Mouse (Mus musculus): ENCODE results near the gene Cand1. TPM values are rescaled to one million over a fixed set of nuclear protein-coding genes. Genes with fewer than 3 reads are reported as not detected.

The Cand1 gene
- total RNA-seq, 2 experiments from 2014 or later = 130 to 139 TPM

DNA sequence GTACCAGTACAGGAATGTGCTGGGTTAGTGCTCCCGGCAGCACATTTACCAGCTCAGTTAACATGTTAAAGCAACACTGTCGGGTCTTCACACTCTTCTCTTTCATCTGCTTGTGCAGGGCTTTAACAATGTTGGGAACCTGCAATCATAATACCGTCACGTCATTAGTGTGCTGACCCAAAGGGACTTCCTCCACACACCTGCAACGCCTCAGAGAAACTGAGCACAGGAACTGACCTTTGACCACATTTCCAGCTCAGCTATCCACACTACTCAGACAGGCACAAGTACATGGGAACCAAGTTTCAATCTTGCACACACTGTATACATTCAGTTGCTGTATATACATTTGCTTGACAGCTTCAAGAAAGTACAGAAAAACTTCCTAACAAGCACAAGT is 27.4 kb downstream of the Cand1 start:
- DNase-seq (ENCODE audit: low spot score in 2 of 2) = no peak

DNA sequence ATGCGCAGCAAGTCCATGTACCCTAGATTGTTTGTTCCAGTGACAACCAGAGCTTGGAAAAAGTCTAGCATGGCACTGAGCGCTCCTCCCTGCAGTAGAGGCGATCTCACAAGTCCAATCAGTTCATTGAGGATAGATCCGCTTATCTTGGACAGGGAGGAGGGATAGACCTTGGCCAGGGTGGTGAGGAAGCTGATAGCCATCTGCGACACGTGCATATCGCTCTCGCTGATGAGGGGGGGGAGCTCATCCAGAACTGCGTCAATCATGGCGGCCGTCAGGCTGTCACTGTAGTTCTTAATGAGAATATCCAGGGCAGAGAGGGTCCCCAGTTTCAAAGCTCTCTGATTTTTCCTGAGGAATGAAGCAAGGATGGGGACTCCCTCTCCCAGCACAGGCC is 28.6 kb downstream of the Cand1 start:
- no peak for DNase-seq (ENCODE audit: low spot score in 2 of 2)

DNA sequence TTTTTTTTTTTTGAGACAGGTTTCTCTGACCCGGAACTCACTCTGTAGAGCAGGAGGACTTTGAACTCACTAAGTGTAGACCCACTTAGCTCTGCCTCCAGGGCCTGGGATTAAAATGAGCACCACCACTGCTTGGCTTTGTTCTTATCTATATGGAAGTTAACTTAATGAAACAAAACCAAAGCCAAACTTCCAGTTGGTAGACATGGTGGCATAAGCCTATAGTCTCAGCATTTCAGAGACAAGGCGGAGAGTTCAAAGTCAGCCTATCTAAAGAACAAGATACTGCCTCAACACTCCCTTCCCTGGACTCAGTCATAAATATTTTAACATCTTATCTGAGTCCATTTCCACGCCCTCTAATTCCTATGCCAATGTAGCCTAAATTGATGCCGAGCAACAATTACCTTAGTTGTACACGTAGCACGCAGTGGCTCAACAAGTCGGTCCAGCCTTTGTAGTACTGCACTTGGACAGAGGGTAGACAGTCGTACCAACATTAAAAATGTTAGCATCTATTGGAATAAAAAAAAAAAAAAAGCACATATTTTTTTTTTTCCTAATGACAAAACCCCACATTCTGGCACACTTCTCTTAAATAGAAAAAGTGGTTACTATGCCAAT is 33.4 kb downstream of the Cand1 start:
- no peak for DNase-seq (ENCODE audit: low spot score in 2 of 2)

DNA sequence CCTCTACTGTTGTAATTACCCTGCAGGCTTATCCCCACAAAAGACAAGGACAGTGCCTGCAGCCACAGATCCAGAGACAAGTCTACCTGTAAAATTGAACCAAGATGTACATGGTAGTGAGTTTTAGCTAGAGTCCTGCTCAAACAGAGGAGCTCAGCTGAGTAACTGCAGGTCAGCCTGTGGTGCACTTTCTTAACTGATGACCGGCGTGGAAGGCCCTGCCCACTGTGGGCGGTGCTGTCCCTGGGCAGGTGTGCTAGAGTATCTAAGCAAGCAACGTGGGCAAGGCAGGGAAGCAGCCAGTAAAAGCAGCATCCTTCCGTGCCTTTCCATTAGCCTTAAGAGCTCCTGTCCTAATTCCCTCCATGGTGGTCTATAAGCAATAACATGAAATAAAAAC is 34.6 kb downstream of the Cand1 start:
- no peak for DNase-seq (ENCODE audit: low spot score in 2 of 2)

DNA sequence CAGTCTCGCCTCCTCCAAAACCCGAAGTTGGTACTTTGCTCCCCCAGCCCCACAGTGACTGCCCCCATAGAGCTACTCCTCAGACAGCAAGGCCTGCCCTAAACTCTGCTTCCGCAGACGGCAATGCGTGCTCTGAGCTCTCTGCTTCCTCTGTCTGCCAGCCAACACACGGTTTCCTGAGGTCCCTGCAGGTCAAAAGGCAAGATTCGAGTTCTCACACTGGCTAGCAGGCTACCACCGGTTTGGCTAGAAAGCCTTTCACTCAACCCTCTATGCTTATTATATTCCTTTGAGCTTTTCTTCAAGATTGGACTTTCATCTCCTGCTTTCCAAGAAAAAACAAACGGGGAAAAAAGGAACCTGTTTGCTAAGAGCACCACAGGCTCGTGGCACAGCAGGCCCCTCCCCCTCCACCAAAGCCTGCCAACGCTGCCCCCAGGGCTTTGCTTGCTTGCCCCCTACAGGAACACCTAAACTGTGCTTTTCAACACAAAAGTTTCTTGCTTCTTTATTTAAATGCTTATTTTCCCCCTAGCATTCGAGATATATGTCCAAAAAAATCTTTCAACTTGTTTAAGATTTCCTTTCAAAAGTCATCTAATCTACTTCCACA is 35.4 kb downstream of the Cand1 start:
- no peak for DNase-seq (ENCODE audit: low spot score in 2 of 2)

DNA sequence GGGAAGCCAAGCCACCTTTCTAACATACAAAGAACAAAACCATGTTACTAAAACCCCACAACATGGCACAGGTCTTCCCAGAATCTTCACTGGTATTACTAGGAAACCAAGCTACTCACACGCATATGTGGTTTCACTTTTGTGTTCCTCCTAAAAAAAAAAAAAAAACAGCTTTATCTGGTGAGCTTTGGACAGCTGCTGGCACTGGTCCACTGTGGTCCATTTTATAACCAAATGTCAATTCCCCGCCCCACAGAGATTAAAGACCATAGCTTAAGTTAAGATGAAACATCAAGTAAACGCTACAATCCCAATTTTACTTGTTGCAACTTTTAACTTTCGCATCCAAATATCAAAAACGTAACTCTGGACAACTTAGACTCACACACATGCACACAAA is 40.0 kb downstream of the Cand1 start:
- no peak for DNase-seq (ENCODE audit: low spot score in 2 of 2)

DNA sequence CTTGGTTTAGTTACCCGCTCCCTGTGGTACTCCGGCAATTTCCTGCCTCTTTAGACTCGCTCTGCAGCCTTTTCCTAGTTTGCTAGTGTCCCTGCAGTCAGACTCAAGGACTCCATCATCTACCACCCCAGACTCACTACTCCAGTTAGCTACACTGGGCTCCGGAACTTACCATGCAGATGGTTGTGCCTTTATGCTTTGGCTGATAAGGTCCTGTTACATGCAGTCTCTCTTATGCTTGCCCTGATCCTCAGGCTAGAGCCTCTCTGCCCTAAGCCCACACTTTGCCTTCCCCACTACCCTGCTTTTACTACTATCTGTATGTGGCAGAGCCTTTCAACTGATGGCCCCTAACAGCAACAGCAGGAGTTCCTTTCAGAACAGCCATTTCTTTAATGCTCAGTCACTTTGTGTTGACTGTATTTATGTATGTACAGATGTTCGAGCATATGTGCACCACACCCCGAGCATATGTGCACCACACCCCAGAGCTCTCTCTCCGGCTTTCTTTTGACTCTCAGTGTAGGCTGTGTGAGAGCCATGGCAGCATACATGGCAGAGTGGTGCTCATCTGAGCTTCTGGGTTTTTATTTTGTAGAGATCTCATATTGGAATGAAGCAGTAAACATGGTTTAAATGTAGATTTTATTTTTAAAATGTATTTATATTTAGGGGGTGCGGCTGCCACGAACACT is 41.5 kb downstream of the Cand1 start:
- DNase-seq (ENCODE audit: low spot score in 2 of 2) = no peak

DNA sequence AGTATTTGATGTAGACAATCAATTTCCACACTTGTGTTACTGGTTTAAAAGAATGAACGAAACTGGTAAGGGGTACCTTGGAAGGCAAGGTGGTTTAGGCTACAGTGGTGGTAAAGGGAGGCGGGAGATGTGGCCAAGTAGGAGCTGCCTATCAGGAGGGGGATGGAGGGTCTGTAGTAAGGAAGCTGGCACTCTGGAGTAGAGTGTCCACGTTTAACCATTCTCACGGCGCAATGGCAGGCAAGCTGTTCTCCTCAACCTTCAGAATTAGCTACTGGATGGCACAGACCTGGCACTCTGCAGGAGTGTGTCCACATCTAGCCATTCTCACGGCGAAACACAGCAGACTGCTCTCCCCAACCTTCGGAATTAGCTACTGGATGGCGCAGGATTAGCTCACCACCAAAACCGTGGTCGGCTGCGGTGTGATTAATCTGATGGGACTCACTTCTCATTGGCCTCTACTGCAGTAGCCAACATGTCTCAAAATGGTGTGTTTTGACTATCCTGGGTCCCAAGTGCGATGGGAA is 42.2 kb downstream of the Cand1 start:
- DNase-seq (ENCODE audit: low spot score in 2 of 2) = no peak

DNA sequence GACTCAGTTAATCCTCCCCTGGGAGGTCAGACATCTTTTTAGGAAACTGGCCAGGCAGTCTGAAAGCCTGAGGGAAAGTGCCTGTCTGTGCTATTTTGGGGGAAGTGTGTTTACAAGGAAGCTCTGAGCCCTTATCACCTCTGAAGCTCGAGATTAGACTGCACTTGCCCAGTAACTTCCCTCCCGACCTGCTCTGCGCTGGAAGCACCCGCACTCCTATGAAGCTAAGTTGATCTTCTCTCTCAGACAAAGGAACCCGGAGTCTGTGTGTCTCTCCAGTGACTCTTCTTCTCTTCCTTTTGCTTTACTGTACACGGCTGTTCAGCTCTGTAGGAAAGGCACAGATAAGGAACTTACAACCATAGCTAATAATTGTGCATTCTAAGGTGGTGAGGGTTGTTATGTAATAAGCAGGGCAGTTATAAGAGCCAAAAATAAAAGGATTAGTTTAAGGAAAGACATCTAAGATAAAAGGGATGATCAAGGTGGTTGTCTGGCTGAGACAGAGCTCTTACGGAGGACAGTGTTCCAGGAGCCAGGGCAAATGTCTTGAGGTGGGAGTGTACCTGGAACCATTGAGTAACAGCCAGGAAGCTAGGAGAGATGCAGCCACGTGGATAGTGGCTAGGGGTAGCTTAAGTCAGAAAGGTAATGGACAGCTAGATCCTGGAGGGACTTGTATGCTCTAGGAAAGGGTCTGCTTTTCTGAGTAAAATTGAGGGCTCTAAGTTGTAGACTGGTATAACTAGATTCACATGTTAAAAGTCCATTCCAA is 47.1 kb downstream of the Cand1 start:
- DNase-seq (ENCODE audit: low spot score in 2 of 2) = no peak

DNA sequence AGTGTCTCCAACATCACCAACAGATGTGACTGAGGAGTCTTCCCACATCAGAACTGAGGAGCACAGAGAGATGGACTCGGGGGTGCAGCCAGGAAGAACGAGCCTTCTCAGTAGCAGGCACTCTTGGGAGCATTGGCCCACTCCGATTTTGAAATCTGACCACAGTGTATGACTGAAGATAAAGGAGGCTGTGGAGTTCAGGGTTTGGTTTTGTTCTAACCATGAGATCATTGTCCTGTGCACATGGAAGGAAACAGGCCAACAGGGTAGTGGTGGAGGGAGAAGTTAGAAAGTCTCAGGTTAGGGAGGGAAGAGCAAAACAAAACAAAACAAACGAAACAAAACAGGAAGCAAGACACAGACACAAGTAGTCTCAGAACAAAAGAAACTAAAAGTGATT is 52.1 kb downstream of the Cand1 start:
- no peak for DNase-seq (ENCODE audit: low spot score in 2 of 2)

DNA sequence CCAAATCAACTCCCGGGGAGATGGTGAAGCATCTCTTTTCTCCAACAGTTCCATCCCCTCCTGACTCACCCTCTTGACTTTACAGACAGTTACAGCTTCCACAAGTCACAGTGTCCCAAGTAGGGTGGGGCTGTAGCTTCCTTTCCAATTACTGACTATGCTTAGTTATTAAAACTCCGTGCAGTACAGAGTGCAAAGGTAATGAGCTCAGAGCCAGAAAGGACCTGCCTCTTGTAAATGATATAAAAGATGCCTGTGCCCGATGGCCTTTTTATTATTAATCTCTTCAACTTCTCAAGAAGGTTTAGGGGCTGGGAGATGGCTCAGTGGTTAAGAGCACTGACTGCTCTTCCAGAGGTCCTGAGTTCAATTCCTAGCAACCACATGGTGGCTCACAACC is 70.2 kb downstream of the Cand1 start:
- DNase-seq (ENCODE audit: low spot score in 2 of 2) = no peak

DNA sequence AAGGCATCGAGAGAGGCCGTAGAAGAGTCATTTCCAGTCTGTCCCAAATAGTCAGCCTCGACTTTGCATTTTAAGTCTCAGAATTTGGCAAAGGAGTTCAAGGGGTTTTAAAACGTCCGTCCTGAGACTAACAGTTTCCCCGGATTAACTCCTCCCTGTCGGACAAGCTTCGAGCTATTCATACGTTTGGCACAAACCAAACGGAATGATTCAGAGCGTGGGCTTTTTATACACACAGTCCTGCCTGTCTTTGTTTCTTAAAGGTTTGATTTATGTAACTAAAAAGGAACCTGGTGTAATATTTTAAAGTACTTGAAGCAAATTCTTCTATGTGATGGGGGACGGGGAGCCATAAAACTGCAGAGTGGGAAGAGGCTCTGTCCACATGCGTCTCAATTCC is 70.6 kb downstream of the Cand1 start:
- DNase-seq (ENCODE audit: low spot score in 2 of 2) = no peak

DNA sequence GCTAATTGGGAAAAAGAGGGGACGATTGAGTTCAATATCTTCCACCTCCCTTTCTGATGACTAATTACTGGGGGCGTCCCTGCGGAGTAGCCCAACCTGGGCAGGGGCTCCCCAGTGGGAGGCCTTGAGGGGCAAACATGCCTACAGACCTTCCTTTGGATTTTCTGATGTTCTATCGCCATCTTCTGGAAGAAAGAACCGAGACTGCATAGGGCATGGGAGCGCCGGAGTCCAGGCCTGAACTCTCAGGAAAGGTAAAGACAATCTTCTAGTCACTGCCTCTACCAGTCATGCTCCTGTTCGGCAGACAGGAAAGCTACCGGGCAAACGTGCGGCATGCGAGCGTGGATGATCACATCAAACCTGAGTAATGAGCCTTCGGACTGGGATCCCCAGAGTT is 71.1 kb downstream of the Cand1 start:
- DNase-seq (ENCODE audit: low spot score in 2 of 2) = peak; percentile 11 to 17

DNA sequence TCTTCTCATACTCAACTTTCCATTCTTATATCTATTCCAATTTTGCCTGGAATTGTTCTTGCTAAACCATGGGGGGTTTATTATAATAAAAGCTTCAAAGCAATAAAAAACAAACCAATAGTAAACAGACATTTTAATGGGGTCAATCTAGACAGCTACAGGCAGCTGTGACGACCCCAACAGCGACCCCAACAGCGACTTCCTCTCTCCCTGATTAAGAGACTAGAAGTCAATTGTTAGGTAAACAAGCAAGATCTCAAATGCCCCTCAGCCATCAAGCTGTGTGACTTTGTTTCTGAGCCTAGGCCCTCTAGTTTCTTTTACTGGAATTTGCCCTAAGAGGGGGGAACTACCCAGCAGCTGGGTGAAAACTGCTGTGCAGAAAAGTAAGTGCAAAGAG is 72.0 kb downstream of the Cand1 start:
- DNase-seq (ENCODE audit: low spot score in 2 of 2) = no peak

DNA sequence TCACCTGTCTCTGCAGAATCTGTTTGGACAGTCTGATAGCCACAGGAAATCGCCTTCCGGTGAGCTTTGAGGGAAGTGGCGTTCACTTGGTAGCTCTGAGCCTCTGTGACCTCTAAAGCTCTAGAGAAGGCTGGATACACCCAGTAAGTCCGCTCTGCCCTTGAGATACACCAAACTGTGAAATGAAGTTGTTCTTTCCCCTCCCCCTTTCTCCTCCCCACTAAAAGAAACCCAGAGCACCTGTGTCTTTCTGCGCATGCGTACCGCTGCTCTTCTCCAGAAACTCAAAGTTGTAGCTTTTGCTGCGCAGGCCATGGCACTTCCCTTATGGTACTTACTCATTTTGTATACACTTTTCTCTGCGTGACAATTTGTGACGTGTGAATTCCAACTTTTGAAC is 74.8 kb downstream of the Cand1 start:
- DNase-seq (ENCODE audit: low spot score in 2 of 2) = no peak

DNA sequence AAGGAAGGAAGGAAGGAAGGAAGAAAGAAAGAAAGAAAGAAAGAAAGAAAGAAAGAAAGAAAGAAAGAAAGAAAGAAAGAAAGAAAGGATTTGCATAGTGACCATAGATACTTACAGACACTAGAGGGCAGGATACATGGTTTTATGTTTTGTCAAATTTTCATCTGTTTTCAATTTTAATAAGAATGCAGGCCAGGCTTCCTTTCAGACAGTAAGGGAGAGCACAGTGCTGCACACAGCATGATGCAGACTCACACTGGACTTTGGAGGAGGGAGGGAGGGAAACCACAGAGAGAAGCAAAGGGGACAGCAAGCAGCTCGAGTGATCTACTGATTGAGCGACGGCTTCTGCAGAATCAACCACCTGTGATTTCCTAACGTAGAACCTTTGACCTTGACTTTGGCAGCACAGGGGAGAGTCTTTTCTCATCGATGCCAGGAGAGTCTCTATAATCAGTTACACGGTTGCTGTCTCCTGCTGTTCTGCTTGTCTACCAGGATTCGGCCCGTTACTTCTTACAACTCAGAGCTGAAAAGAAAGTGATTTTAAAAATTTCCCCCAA is 78.0 kb downstream of the Cand1 start:
- DNase-seq (ENCODE audit: low spot score in 2 of 2) = no peak

DNA sequence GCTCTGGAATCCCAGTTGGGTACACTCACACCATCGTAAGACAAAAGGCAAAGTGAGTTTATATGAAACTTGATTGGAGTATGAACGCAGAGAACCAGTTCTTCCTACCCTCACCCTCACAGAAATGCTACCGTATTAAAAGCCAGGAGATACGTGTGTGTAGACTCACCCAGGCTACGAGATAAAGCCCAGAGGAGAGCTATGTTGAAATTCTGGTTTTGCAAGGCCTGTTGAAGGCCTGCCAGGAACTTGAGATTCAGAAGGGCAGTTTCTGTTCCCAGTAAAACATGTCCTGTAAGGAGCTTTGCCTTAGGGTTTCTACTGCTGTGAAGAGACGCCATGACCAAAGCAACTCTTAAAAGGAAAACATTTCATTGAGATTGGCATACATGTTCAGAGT is 79.7 kb downstream of the Cand1 start:
- DNase-seq (ENCODE audit: low spot score in 2 of 2) = no peak

DNA sequence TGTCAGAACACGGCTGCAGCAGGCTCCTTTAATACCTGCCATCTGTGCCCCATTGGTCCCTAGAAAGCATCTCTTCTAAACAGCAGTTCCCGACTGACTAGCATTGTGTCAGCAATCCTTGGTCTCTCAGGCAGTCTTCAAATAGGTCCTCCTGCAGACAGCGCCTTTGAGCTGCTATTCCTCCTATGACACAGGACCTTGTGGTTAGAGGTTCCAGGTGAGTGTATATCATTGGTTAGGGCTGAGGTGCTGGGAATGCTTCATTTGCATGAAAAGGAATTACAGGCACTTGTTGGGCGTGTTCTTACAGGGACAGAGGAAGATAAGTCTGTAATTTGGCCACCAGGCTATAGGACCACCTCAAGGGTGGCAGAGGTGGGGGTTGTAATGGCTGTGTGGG is 90.6 kb downstream of the Cand1 start:
- DNase-seq (ENCODE audit: low spot score in 2 of 2) = no peak

Data from layer of hippocampus, postnatal 10 days (tissue).